Mouse (Mus musculus): Measurements from ENCODE around the gene Vps16.

GRCm38 (mm10) chr2:130449021-130449793 lies 25.1 kb downstream of the Vps16 start:
- TF ChIP-seq CTCF (IDR thresholded peaks at IDR 0.05; ENCODE audit: extremely low read depth, insufficient read depth, low read length) (no peak), POLR2A (IDR thresholded peaks at IDR 0.05; ENCODE audit: extremely low read depth, insufficient read depth, low read length) (no peak)

Data from cortical plate, adult 2 months (tissue).